Mouse (Mus musculus) testis, postnatal 14 days (tissue): ENCODE data around the gene Dph3.
"Not testable (repeated sequence)": the region's sequence is repeated elsewhere in the genome, so short reads cannot be mapped to it uniquely, and the experiment has no call there.

Experiments
- DNase-seq: peaks from one replicate; pipeline ENCODE4 v3.0.0; 2021; ENCODE audit warnings: low spot score

The Dph3 gene

DNA sequence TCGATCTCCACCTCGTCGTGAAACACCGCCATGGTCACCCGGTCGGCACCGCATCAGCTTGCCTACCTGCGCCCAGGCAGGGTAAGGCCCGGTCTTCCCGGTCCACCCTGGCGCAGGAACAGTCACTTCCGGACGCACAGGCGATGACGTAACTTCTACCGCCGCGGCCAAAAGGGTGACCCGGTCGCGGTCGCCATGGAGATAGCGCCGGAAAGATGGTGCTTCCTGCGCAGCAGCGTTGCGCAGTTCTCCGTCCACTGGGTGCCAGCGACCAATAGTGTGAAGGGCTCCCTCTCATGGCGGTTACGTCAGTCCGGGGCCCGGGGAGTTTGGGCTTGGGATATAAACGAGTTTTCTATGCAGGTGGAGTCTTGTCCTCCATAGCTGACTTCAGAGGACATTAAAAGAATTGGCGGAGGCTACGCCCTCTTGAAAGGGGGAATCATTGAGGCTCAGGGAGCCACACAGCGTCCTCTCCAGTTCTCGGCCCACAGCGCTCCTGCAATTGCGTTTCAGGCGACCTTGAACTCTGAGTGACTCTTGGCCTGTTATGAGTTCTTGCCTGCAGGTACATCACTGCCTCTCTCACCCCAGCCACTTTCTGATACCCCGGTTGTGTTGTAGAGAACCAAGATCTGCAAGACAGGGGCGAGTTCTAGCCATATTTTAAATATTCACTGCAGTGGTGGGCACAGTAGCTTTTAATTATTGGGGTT lies at the start of gene Dph3:
Gene Dph3 (minus strand): TSS at position 244 of the 716 bp plus-strand sequence.
- peak; percentile 99 for DNase-seq

DNA sequence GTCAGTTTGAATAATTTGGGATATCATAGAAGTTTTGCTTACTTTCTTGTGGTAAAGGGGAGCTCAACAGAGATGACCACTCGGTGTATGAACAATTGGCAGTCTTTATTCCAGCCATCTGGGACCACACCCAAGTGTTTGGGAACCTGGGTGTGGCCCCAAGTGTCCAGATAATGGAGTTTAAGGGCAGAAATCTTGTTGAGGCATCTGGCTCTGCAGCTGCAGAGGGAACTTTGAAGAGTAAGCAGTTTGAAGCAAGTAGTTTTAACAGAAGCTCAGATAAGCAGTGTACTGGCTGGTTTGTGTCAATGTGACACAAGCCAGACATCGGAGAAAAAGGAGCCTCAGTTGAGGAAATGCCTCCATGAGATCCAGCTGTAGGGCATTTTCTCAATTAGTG lies 48.8 kb upstream of the Dph3 start:
- DNase-seq: no peak

DNA sequence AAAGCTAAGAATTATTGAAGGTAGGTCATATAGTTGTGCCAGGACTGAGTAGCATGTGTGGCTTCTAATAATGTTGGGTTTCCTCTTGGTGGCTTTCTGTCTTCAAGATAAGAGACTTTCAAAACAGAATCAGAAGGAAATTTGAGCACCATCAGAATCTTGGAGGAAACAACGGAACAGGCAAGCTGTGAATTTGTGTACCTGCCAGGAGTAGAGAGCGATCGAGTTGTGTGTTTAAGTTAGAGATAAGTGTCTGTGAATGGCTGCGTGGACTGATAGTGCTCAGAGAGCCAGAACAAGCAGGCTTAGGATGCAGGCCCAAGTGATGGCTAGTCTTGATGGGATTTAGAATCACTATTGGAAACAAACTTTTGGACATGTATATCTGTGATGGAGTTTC lies 46.3 kb upstream of the Dph3 start:
- DNase-seq: no peak

DNA sequence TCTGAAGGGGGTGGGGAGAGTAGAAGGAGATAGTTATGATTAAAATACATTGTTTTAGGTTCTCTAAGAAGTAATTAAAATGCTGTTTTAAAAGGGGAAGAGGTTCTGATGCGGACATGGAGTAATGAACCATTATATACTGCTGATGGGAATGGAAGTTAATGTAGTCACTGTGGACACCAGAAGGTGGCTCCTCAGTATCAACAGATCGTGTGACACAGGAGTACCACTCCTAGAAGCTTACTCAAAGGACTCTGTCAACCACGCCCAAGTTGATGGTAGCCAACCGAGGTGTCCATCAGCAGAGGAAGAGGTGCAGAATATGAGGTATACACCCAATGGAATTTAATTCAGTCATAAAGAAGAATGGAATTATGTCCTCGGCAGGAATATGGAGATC lies 42.9 kb upstream of the Dph3 start:
- DNase-seq: no peak

DNA sequence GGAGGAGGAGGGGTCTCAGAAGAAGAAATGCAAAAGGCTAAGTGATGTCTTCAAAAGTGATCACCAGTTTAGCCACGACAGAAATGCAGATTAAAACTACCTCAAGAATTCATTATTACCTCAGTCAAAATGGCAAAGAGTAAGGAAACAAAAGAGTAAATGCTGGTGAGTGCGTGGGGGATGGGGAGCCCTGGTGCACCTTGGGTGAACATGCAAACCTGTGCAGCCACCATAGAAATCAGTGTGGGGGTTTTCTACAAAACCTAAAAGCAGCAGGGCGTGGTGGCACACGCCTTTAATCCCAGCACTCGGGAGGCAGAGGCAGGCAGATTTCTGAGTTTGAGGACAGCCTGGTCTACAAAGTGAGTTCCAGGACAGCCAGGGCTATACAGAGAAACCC lies 39.7 kb upstream of the Dph3 start:
- DNase-seq: not testable (repeated sequence)

DNA sequence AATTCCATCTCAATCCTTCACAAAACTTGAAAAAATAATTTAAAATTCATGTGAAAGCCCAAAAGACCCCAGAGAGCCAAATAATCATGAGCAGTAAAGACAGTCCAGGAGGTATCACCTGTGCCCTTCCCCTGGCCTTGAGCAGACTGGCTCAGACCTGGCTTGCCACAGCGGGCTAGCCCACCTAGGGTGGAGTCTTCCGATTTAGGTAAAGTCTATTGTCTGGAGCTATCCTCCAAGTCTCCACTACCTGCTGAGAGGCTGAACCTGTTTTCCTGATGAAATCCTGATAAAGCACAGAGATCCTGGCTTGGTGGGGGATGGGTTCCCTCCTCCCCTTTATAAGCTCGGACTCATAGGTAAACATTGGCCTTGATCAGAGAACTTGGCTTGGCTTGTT lies 38.7 kb upstream of the Dph3 start:
- DNase-seq: no peak

DNA sequence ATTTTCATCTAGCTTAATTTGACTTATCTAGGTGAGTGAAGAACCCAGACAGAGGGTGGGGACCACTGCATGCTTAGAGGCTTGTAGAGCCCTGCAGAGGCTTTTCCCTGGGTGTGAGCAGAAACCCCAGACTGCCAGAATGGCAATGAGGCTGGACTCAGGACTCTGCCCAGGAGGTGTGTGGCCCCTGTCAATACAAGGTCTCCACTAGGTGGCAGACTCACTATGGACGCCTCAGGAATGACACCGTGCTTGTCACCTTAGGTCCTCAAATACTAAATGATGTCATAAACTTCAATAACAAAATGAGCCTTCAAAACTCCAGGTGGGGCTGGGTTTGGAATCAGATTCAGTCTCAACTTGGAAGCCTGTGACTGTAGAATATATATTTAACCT lies 36.4 kb upstream of the Dph3 start:
- no peak for DNase-seq

DNA sequence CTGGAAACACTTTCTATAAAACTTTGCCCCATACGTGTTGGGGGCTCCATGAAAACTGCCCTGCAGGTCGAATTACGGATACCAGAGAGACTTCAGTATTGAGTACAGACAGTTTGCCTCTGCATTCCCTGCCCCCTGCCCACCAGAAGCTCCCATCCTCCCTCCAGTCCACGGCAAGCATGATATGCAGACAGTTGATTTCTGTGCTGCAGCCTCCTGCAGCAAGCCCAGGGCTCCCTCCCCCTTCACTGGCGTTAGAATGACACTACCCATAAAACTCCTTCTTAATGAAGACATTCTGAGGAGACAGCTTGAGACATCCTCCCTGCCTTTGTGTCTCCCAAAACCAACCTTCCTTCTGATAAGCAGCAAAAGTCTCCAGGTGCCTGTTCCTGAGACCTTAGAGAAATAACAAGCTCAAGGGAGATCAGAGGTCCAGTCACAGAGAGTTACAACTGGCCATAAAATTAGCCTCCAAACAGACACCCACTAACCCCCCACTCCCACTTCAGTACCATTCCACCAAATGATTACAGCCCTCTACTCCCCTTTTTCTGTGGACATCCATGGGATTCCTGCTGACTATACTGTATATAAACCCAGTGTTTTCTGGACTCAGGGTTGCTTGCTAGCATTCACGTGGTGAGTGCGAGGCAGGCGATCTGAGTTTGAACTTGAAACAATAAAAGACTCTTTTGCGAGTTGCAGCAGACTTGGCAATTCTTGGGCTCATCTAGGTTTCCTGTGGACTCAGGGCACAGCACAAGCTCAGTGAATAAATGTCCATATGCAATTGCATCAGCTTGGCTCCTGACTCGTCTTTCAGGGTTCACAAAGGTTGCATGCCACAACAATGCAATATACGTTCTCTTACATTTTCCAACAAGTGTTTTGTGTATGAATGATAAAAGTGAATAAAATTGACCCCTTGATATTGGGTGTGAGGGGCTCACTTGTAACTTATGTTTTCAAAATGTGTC lies 35.7 kb upstream of the Dph3 start:
- DNase-seq: no peak

DNA sequence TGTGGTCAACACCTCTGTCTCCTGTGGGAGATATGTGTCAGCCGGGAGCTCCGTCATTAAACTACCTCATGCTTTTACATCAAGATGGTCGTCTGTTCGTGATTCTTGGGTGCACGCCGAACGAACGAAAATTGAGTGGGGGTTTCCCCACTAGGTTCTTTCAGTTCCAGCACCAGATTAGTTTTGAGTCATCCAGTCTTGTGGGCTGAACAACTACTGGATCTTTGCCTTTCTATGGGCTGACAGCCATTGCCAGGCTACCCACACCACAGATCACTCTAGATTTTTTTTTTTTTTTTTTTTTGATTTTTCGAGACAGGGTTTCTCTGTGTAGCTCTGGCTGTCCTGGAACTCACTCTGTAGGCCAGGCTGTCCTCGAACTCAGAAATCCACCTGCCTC lies 26.6 kb upstream of the Dph3 start:
- not testable (repeated sequence) for DNase-seq

DNA sequence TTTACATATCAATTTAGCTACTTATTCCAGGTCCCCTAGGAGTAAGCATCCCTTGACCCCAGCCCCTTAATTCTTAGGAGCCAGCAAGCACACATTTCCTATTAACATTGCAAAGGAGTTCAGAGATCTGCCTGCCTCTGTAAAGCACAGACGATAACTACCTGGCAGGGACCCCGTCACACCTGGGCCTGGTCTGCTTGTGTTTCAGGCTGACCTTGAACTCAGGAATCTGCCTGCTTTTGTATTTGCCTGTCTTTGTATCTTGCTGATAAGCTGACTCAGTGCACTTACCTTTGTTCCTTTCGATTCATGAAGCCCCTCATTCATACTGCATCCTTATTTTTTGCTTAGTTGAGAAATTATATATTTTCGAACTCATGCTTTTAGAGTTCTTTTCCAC lies 21.4 kb upstream of the Dph3 start:
- no peak for DNase-seq

DNA sequence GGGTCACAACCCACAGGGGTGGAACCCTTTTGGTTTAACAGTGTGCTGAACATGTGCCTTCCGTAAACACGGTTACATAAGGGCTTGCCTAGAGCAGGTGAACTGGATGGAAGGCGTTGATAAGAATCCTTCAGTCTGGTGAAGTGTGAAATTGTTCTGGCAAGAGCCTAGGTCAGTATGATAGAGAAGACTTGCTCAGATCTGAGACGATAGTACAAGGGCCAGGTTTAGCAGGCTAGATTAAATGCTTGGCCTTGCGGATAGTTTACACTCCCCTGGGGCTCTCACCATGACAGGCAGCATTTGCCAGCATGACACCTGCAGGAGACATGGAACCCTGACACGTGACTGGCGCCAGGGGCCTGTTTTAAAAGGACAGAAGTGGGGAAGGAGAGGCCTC lies 20.1 kb upstream of the Dph3 start:
- no peak for DNase-seq

DNA sequence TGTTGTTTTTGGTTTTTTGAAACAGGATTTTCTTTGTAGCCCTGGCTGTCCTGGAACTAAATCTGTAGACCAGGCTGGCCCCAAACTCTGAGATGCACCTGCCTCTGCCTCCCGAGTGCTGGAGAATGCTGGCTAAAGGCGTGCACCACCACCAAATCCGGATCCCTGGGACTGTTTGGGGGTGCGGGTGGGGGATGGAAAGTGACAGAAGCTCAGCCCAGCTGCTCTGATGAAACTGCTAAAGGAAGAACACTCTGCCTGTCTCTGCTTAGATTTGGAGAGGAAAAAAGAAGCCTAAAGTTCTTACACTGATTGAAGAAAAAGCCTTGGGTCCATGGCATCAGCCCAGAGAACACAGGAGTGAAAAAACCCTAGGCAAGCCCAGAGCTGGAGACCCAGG lies 18.0 kb upstream of the Dph3 start:
- no peak for DNase-seq

DNA sequence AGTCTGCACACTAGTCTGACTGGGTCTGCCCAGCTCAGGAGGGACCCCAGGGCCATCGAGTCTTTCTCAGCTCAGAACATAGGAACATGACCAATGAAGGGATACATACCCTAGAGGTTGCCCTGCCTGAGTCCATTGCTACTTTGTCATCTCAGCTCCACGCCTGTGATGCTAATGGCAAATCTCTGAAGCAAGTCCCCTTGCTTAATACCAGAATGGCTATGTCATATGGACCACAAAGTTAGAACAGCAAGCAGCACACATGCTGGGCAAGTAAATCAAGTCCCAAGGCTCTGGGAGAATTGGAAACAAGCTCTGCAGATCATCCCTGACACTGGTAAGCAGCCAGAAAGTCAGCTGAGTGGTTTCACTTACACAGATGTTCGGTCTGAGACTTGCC lies 13.4 kb upstream of the Dph3 start:
- DNase-seq: no peak

DNA sequence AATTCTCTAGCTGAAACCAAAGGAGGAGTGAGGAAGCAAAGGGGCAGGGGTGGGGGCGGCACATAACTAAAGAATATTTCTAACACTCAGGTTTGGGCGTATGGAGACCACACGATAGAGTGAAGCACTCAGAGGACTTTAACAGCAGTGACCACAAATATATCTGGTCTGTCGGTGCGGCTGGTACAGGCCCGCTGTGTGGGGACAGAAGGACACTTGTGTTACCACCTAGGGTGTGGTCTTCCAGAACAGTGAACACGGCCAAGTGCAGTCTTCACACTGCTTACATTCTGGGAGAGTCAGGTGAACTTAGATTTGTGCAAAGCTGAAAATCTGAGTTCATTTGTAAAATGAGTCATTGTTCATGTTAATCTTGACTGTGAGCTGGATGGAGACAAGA lies 12.2 kb upstream of the Dph3 start:
- DNase-seq: no peak

DNA sequence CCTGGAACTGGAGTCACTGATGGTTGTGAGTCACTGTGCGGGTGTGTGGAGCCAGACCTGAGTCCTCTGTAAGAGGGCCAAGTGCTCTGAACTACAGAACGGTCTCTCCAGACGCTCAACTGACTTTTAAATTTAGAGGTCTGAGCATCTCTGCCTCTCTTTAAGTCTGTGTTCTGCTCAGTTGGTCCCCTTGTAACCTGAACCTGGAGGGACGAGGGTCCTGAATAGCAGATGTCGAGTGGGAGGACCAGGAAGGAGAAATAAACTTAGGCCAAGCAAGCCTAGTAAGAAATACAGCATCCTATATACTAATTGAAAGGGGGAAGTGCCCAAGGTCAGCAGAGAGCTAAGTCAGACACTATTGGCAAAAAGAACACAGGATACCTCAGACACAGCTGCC lies 11.2 kb upstream of the Dph3 start:
- no peak for DNase-seq

DNA sequence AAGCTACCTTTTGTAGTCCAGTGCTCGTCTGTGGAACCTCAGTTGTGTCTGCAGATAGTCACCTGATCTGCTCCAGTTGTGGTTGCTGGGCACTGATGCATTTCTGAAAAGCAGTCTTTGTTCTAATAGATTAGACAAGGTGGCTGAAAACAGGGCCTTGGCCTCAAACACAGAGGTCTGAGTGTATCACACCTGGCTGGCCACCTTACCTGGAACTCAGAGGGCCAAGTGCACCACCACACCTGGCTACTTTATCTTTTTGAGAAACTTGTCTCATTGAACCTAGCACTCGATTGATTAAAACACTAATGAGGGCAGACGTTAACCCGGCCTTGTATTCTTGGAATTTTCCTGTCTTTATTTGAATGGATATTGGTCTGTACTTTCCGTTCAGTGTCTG lies 10.1 kb upstream of the Dph3 start:
- DNase-seq: no peak

DNA sequence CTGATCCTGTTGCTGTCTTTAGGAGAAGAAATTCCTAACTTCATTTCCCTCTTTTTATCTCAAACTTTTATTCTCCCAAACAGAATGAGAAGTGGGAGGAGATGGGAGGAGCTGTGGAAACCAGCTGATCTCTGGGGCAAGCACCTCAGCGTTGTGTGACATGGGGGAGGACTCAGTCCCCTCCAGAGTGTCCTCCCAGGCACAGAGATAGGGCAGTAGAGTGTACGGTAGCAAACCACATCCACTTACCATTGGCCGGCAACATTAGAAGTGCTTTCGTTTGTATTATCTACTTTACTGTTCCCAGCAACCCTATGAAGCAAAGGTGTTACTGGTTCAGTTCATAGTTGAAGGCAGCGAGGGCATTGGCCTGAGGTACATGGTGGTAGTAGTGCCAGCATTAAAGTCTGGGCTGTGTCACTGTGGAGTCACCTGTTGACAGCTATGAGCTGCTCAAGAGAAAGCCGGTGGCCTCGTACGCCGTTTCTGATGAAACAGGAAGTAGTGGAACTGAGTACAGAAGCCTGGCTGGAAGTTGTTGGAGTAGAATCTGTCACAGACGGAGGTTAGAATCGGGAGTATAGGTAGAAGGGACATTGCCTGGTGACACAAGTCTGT lies 8.1 kb upstream of the Dph3 start:
- no peak for DNase-seq

DNA sequence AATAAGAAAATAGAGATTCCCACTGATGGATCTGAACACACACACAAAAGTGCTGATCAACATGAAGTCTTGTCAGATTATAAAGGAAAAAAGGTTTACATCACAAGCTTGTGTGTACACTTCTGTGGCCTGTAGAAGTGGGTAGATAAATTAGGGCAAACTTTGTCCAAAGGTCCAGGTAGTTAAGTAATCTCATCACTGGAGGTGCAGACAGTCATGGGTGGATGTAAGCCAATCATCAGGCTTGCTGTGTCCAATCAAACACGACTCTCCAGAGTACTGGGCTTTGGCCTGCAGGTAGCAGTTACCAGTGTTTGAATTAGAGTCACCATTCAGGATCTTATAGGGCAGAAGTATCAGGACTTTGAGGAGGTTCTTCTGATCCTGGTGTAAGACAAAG lies 7.5 kb upstream of the Dph3 start:
- DNase-seq: no peak

DNA sequence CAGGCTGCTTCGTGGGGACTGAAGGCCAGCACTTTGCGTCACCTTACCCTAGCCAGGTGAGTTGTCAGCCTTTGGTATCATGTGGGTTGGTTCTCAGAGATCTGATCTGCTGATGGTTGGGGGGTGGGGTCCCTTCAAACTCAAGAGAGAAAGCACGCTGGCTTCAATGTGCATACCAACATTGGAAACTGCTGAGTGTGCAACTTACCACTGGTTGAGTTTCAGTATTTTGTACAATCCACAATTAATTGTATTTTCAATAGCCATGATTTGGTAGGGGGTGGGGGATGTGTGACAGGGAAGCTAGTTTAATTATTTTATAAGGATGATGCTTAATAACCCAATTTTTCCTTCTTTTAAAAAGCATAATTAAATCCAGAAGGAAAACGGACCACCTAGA lies 6.2 kb upstream of the Dph3 start:
- no peak for DNase-seq

DNA sequence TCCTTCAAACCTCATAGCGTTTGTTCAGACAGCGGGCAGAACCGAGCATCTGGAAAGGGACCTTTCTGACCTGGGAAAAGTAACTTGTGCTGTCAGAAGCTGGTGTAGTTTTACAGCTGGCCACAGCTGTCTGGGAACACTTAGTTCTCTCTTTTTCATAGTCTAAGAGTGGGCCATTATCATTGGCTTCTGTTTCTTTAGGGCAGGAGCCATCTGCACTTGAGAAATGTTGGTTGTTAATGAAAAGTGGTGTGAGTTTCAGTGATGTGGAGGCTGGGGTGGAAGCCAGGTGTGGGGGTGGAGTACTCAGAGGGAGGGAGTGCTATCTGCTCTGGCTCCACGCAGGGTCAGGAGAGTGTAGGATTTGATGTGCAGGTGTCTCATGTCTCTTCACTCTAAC lies 5.6 kb upstream of the Dph3 start:
- no peak for DNase-seq

DNA sequence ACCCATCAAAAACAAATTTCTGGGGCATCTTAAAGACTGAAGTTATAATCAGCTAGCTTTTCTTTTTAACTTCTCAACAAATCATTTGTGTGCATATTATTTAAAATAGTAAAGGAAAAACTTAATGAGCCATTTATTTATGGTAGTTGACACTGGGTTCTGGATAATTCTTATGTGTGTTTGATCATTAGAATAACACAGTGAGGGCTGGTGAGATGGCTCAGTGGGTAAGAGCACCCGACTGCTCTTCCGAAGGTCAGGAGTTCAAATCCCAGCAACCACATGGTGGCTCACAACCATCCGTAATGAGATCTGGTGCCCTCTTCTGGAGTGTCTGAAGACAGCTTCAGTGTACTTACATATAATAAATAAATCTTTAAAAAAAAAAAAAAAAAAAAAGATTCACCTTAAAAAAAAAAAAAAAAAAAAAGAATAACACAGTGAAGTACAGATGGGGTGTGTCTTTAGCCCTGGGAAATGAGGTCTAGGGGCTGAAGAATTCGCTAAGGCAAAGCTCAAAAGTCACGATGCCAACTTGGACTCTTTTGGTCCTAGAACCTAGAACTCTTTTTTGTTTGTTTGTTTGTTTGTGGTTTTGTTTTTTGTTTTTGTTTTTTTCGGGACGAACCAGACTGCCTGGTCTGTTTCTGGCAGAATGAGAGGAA lies 2.2 kb upstream of the Dph3 start:
- DNase-seq: not testable (repeated sequence)

DNA sequence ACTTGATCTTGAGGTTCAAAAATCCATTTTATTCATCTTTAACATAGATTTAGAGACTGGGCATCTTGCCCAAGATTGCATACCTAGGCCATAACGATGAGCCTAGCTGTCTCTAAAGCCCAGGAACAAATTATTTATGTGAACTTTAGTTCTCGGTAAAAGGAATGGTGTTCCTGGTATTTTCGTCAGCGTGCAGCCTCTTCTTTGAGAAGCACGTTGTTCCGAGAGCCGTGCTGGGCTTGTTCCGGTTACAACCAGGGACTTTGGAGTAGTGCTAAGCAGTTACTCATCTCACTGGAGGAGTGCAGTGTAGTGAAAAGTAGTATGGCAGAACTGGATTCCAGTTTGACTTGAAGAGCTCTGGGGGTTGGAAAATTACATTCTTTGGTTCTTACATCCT lies 697 bp upstream of the Dph3 start:
- no peak for DNase-seq
